Mouse (Mus musculus) CH12.LX (cell line): Measurements from ENCODE around the gene Aym1.

Experiments used
- CHD2 ChIP-seq: IDR thresholded peaks from 2 replicates; pipeline ENCODE4 v1.6.1; 2011; ENCODE audit warnings: low read length, improper control_type of control experiment
- CTCF ChIP-seq, 2 experiments: IDR thresholded peaks in 1 of 2; conservative IDR thresholded peaks in 1 of 2; 2 replicates each; pipeline ENCODE4 v1.5.1; 2011 to 2012; ENCODE audit warnings: low read depth in 2 of 2, low read length in 2 of 2, improper control_type of control experiment in 1 of 2, inconsistent platforms in 1 of 2, mild to moderate bottlenecking in 1 of 2, moderate library complexity in 1 of 2
- IRF4 ChIP-seq: IDR thresholded peaks from 2 replicates; pipeline ENCODE4 v1.6.1; 2014; ENCODE audit warnings: low read depth, mild to moderate bottlenecking, inconsistent platforms, low read length, improper control_type of control experiment
- MAFK ChIP-seq: IDR thresholded peaks from 2 replicates; pipeline ENCODE4 v1.6.1; 2011; ENCODE audit warnings: low read length, improper control_type of control experiment; ENCODE audit not compliant: insufficient replicate concordance
- MXI1 ChIP-seq: IDR thresholded peaks from 2 replicates; pipeline ENCODE4 v1.6.1; 2011; ENCODE audit warnings: mild to moderate bottlenecking, low read depth, low read length, improper control_type of control experiment
- POLR2A ChIP-seq: IDR thresholded peaks from 2 replicates; pipeline ENCODE4 v1.6.1; 2011; ENCODE audit warnings: low read depth, mild to moderate bottlenecking, improper control_type of control experiment, low read length
- POLR2AphosphoS2 ChIP-seq: IDR thresholded peaks from 2 replicates; pipeline ENCODE4 v1.6.1; 2011; ENCODE audit warnings: low read depth, low read length, improper control_type of control experiment
- TBP ChIP-seq: conservative IDR thresholded peaks from 2 replicates; pipeline ENCODE4 v1.6.1; 2011; ENCODE audit warnings: low read depth, low read length, improper control_type of control experiment
- TCF12 ChIP-seq: IDR thresholded peaks from 2 replicates; pipeline ENCODE4 v1.6.1; 2014; ENCODE audit warnings: low read depth, mild to moderate bottlenecking, inconsistent platforms, low read length, improper control_type of control experiment
- USF1 ChIP-seq: IDR thresholded peaks from 2 replicates; pipeline ENCODE4 v1.6.1; 2014; ENCODE audit warnings: low read depth, mild to moderate bottlenecking, inconsistent platforms, low read length, improper control_type of control experiment
- ZC3H11A ChIP-seq: IDR thresholded peaks from 2 replicates; pipeline ENCODE4 v1.6.1; 2012; ENCODE audit warnings: low read depth, mild to moderate bottlenecking, inconsistent platforms, low read length, improper control_type of control experiment

GRCm38 (mm10) chr5:113348597-113348996 lies 8.5 kb upstream of the Aym1 start:
- no peak for TF ChIP-seq ZC3H11A
- TF ChIP-seq TCF12: no peak
- TF ChIP-seq POLR2AphosphoS2: no peak
- TF ChIP-seq IRF4: no peak
- TF ChIP-seq POLR2A: no peak
- TF ChIP-seq USF1: no peak
- no peak for TF ChIP-seq CHD2
- peak in 1 of 2 experiments; percentile 19; a peak in 2 of 4 replicates for TF ChIP-seq CTCF (conservative IDR thresholded peaks at IDR 0.05 in 1 of 2, IDR thresholded peaks at IDR 0.05 in 1 of 2; ENCODE audit: low read depth in 2 of 2, low read length in 2 of 2)
- no peak for TF ChIP-seq MXI1
- no peak for TF ChIP-seq TBP
- TF ChIP-seq MAFK: no peak
